Mouse (Mus musculus): ENCODE measurements at regions not wholly inside any gene's neighbourhood (a gene's known extent, or its start where the extent isn't known, plus 50 kb on each side); places are given as distances from the start of the nearest gene placed in this dataset.
A peak's percentile ranks its signal among the peaks of the same experiment; 100 is the strongest.

GRCm38 (mm10) chr4:55738714-55739113 is 206.4 kb upstream of the Klf4 start:
- no peak overlapping the region for H3K4me3 ChIP-seq
- no peaks in the 10 kb centered on the region for H3K36me3 ChIP-seq (ENCODE audit: control insufficient read depth, insufficient read depth)
- no peak overlapping the region for H3ac ChIP-seq (ENCODE audit: control insufficient read depth, insufficient read length)
- no peaks in the 10 kb centered on the region for H3K27me3 ChIP-seq (ENCODE audit: control insufficient read depth, insufficient read depth, insufficient read length)
- TF ChIP-seq POLR2A (IDR thresholded peaks at IDR 0.05; ENCODE audit: insufficient read length, low read depth) (no peak), REST (IDR thresholded peaks at IDR 0.05; ENCODE audit: insufficient read depth, insufficient read length) (no peak), MAX (IDR thresholded peaks at IDR 0.05; ENCODE audit: low read depth) (no peak), MYOD1 (IDR thresholded peaks at IDR 0.05; ENCODE audit: control insufficient read depth in 1 of 3, insufficient read length in 2 of 3, low read depth in 2 of 3) (peak; percentile 29 to 82 (median 79)), MYOG (IDR thresholded peaks at IDR 0.05; ENCODE audit: control insufficient read depth in 1 of 3, insufficient read depth in 1 of 3, insufficient read length in 2 of 3, low read depth in 2 of 3) (peak in 2 of 3 experiments; percentile 66 to 73), TCF3 (IDR thresholded peaks at IDR 0.05; ENCODE audit: insufficient read length, low read depth) (no peak), SRF (IDR thresholded peaks at IDR 0.05; ENCODE audit: control insufficient read depth, insufficient read length, low read depth) (no peak)
- no peaks in the 10 kb centered on the region for H3K79me2 ChIP-seq (ENCODE audit: control insufficient read depth, insufficient read depth)
- H3K4me2 ChIP-seq (ENCODE audit: low read depth) = no peak overlapping the region

- Histone ChIP-seq H3K4me3 (no peak overlapping the region), H3K79me2 (ENCODE audit: control insufficient read depth, insufficient read depth) (no peaks in the 10 kb centered on the region), H3K36me3 (ENCODE audit: control insufficient read depth, insufficient read depth) (no peaks in the 10 kb centered on the region), H3K27me3 (ENCODE audit: control insufficient read depth, insufficient read depth, insufficient read length) (no peaks in the 10 kb centered on the region), H3ac (ENCODE audit: control insufficient read depth, insufficient read length) (no peak overlapping the region), H3K4me2 (ENCODE audit: low read depth) (peak overlapping the region; percentile 51)
- TF ChIP-seq MYOD1 (IDR thresholded peaks at IDR 0.05; ENCODE audit: control insufficient read depth in 1 of 3, insufficient read length in 2 of 3, low read depth in 2 of 3) (no peak), USF1 (IDR thresholded peaks at IDR 0.05; ENCODE audit: low read depth) (no peak), SRF (IDR thresholded peaks at IDR 0.05; ENCODE audit: control insufficient read depth, insufficient read length, low read depth) (no peak), CEBPB (IDR thresholded peaks at IDR 0.05; ENCODE audit: insufficient read depth, poor library complexity, severe bottlenecking) (0 out of 2 replicates have a peak, but pooled peaks have one; percentile 19), REST (IDR thresholded peaks at IDR 0.05; ENCODE audit: insufficient read depth, insufficient read length) (no peak), E2F4 (IDR thresholded peaks at IDR 0.05; ENCODE audit: insufficient read depth) (no peak)
Measured at GRCm38 (mm10) chr4:55735453-55735852, 203.2 kb upstream of the Klf4 start.

- H3K27me3 ChIP-seq (ENCODE audit: control insufficient read depth, insufficient read depth, insufficient read length) = no peaks in the 10 kb centered on the region
- H3K4me2 ChIP-seq (ENCODE audit: low read depth) = peak overlapping the region; percentile 51
- H3K79me2 ChIP-seq (ENCODE audit: control insufficient read depth, insufficient read depth) = no peaks in the 10 kb centered on the region
- no peak for TF ChIP-seq POLR2A (IDR thresholded peaks at IDR 0.05; ENCODE audit: insufficient read length, low read depth)
- peak in 1 of 3 experiments; percentile 22 for TF ChIP-seq MYOD1 (IDR thresholded peaks at IDR 0.05; ENCODE audit: control insufficient read depth in 1 of 3, insufficient read length in 2 of 3, low read depth in 2 of 3)
- no peak overlapping the region for H3ac ChIP-seq (ENCODE audit: control insufficient read depth, insufficient read length)
- H3K36me3 ChIP-seq (ENCODE audit: control insufficient read depth, insufficient read depth) = no peaks in the 10 kb centered on the region
- no peak overlapping the region for H3K4me3 ChIP-seq
Measured at GRCm38 (mm10) chr4:55734331-55734730, 202.1 kb upstream of the Klf4 start.

DNA sequence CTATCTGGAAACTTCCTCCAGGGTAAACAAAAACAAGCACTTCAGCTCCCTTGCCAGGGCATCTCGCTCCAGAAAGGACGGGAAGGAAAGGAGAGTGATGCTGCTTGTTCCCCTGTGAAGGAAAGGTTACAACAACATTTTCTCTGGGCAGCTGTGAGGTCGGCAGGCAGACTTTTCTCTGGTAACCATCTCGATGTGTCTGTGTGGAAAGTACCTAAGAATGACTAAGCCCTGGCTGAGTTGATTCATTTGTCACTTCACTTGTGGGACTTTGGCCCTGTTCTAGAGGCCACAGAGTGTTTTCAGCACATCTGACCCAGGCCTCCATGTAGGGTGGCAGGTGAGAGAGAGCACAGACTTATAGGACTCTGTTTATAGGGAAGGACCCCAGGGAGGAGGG is 201.0 kb upstream of the Klf4 start:
- TF ChIP-seq POLR2AphosphoS2 (IDR thresholded peaks at IDR 0.05; ENCODE audit: insufficient read length, low read depth) (no peak), POLR2A (IDR thresholded peaks at IDR 0.05; ENCODE audit: insufficient read length, low read depth) (no peak), TCF12 (IDR thresholded peaks at IDR 0.05; ENCODE audit: insufficient read depth, poor library complexity, severe bottlenecking) (no peak), SRF (IDR thresholded peaks at IDR 0.05; ENCODE audit: control insufficient read depth, insufficient read length, low read depth) (no peak), REST (IDR thresholded peaks at IDR 0.05; ENCODE audit: insufficient read depth, insufficient read length) (no peak), CEBPB (IDR thresholded peaks at IDR 0.05; ENCODE audit: insufficient read depth, poor library complexity, severe bottlenecking) (no peak), MYOG (IDR thresholded peaks at IDR 0.05; ENCODE audit: control insufficient read depth in 1 of 3, insufficient read depth in 1 of 3, insufficient read length in 2 of 3, low read depth in 2 of 3) (no peak), USF1 (IDR thresholded peaks at IDR 0.05; ENCODE audit: low read depth) (no peak), MAX (IDR thresholded peaks at IDR 0.05; ENCODE audit: low read depth) (no peak), TCF3 (IDR thresholded peaks at IDR 0.05; ENCODE audit: insufficient read length, low read depth) (no peak), MYOD1 (IDR thresholded peaks at IDR 0.05; ENCODE audit: control insufficient read depth in 1 of 3, insufficient read length in 2 of 3, low read depth in 2 of 3) (no peak), E2F4 (IDR thresholded peaks at IDR 0.05; ENCODE audit: insufficient read depth) (no peak)
- H3ac ChIP-seq (ENCODE audit: control insufficient read depth, insufficient read length) = no peak overlapping the region
- H3K4me3 ChIP-seq = no peak overlapping the region

GRCm38 (mm10) chr4:55732006-55732405 is 199.7 kb upstream of the Klf4 start:
- TF ChIP-seq TCF3 (IDR thresholded peaks at IDR 0.05; ENCODE audit: insufficient read length, low read depth) (no peak), REST (IDR thresholded peaks at IDR 0.05; ENCODE audit: insufficient read depth, insufficient read length) (no peak), MYOD1 (IDR thresholded peaks at IDR 0.05; ENCODE audit: control insufficient read depth in 1 of 3, insufficient read length in 2 of 3, low read depth in 2 of 3) (peak in 1 of 3 experiments; percentile 35), E2F4 (IDR thresholded peaks at IDR 0.05; ENCODE audit: insufficient read depth) (no peak), CEBPB (IDR thresholded peaks at IDR 0.05; ENCODE audit: insufficient read depth, poor library complexity, severe bottlenecking) (peak; percentile 98), MYOG (IDR thresholded peaks at IDR 0.05; ENCODE audit: control insufficient read depth in 1 of 3, insufficient read depth in 1 of 3, insufficient read length in 2 of 3, low read depth in 2 of 3) (no peak)
- Histone ChIP-seq H3K27me3 (ENCODE audit: control insufficient read depth, insufficient read depth, insufficient read length) (no peaks in the 10 kb centered on the region), H3K4me2 (ENCODE audit: low read depth) (peak overlapping the region; percentile 52), H3ac (ENCODE audit: control insufficient read depth, insufficient read length) (no peak overlapping the region), H3K36me3 (ENCODE audit: control insufficient read depth, insufficient read depth) (no peaks in the 10 kb centered on the region), H3K4me3 (no peak overlapping the region), H3K79me2 (ENCODE audit: control insufficient read depth, insufficient read depth) (no peaks in the 10 kb centered on the region)

More for the DNA sequence above, 201.0 kb upstream of the Klf4 start:
- Histone ChIP-seq H3K36me3 (ENCODE audit: control insufficient read depth, insufficient read depth) (no peaks in the 10 kb centered on the region), H3K79me2 (ENCODE audit: control insufficient read depth, insufficient read depth) (no peaks in the 10 kb centered on the region), H3K27me3 (ENCODE audit: control insufficient read depth, insufficient read depth, insufficient read length) (no peaks in the 10 kb centered on the region), H3K4me2 (ENCODE audit: low read depth) (peak overlapping the region; percentile 12)

All from myocyte (in vitro differentiated cells).